Mouse (Mus musculus): ENCODE data around the gene Krt7. TPM values are rescaled to one million over a fixed set of nuclear protein-coding genes. Genes with fewer than 3 reads are reported as not detected.

Gene Krt7
- polyA plus RNA-seq, 1 experiment from 2014 or later, result 229 TPM

- no peaks in the 10 kb centered on the region for H3K36me3 ChIP-seq (ENCODE audit: insufficient read depth, low read length)
- WGBS, result 77% methylated on average over 4 of the region's 4 CpGs
- H3K4me3 ChIP-seq (replicated peaks; ENCODE audit: low read depth, low read length), result no peak overlapping the region
- H3K27ac ChIP-seq, result no peak overlapping the region
- DNase-seq (ENCODE audit: low spot score) (no peak), ATAC-seq (replicated peaks; ENCODE audit: low FRiP score, low read depth) (no peak)
- H3K9ac ChIP-seq (ENCODE audit: low read depth, low read length), result no peak overlapping the region
- TF ChIP-seq CTCF (IDR thresholded peaks at IDR 0.05; ENCODE audit: low read depth), result no peak
- H3K4me2 ChIP-seq (ENCODE audit: low read length), result no peak overlapping the region
- H3K27me3 ChIP-seq (ENCODE audit: insufficient read depth, low read length), result no peaks in the 10 kb centered on the region
- H3K9me3 ChIP-seq (replicated peaks; ENCODE audit: low read length), result no peaks in the 10 kb centered on the region
- H3K4me1 ChIP-seq (replicated peaks; ENCODE audit: insufficient read depth, low read length), result no peaks in the 10 kb centered on the region
These were observed 8.1 kb downstream of the Krt7 start for GRCm38 (mm10) chr15:101418950-101419349.

GRCm38 (mm10) chr15:101420903-101421302 lies 10.1 kb downstream of the Krt7 start:
- WGBS, result 26% methylated on average over 4 of the region's 6 CpGs
- Histone ChIP-seq H3K27me3 (ENCODE audit: insufficient read depth, low read length) (no peaks in the 10 kb centered on the region), H3K36me3 (ENCODE audit: insufficient read depth, low read length) (no peaks in the 10 kb centered on the region), H3K4me1 (replicated peaks; ENCODE audit: insufficient read depth, low read length) (no peaks in the 10 kb centered on the region), H3K4me3 (replicated peaks; ENCODE audit: low read depth, low read length) (no peak overlapping the region), H3K4me2 (ENCODE audit: low read length) (no peak overlapping the region), H3K9me3 (replicated peaks; ENCODE audit: low read length) (no peaks in the 10 kb centered on the region), H3K27ac (no peak overlapping the region), H3K9ac (ENCODE audit: low read depth, low read length) (no peak overlapping the region)
- peak; percentile 73 for DNase-seq (ENCODE audit: low spot score)
- TF ChIP-seq CTCF (IDR thresholded peaks at IDR 0.05; ENCODE audit: low read depth), result peak; percentile 72
- ATAC-seq (replicated peaks; ENCODE audit: low FRiP score, low read depth), result no peak

- H3K4me1 ChIP-seq (replicated peaks; ENCODE audit: insufficient read depth, low read length), result no peaks in the 10 kb centered on the region
- H3K27ac ChIP-seq, result no peak overlapping the region
- H3K36me3 ChIP-seq (ENCODE audit: insufficient read depth, low read length), result no peaks in the 10 kb centered on the region
- WGBS, result 13% methylated on average over 5 of the region's 5 CpGs
- no peak for ATAC-seq (replicated peaks; ENCODE audit: low FRiP score, low read depth)
- H3K4me3 ChIP-seq (replicated peaks; ENCODE audit: low read depth, low read length), result no peak overlapping the region
- no peak overlapping the region for H3K9ac ChIP-seq (ENCODE audit: low read depth, low read length)
- no peaks in the 10 kb centered on the region for H3K9me3 ChIP-seq (replicated peaks; ENCODE audit: low read length)
- no peak overlapping the region for H3K4me2 ChIP-seq (ENCODE audit: low read length)
- no peaks in the 10 kb centered on the region for H3K27me3 ChIP-seq (ENCODE audit: insufficient read depth, low read length)
- no peak for TF ChIP-seq CTCF (IDR thresholded peaks at IDR 0.05; ENCODE audit: low read depth)
- DNase-seq (ENCODE audit: low spot score), result no peak
These were observed 14.1 kb downstream of the Krt7 start for GRCm38 (mm10) chr15:101424914-101425313.

- TF ChIP-seq CTCF (IDR thresholded peaks at IDR 0.05; ENCODE audit: low read depth), result no peak
- H3K4me3 ChIP-seq (replicated peaks; ENCODE audit: low read depth, low read length), result no peak overlapping the region
- no peak overlapping the region for H3K4me2 ChIP-seq (ENCODE audit: low read length)
- H3K9ac ChIP-seq (ENCODE audit: low read depth, low read length), result no peak overlapping the region
- ATAC-seq (replicated peaks; ENCODE audit: low FRiP score, low read depth) (no peak), DNase-seq (ENCODE audit: low spot score) (no peak)
- H3K4me1 ChIP-seq (replicated peaks; ENCODE audit: insufficient read depth, low read length), result no peaks in the 10 kb centered on the region; the same call in 1 of the 2 replicates
- peaks cover 14% of the 10 kb centered on the region for H3K27me3 ChIP-seq (ENCODE audit: insufficient read depth, low read length)
- 86% methylated on average over 7 of the region's 7 CpGs for WGBS
- H3K36me3 ChIP-seq (ENCODE audit: insufficient read depth, low read length), result no peaks in the 10 kb centered on the region
- H3K27ac ChIP-seq, result no peak overlapping the region
- no peaks in the 10 kb centered on the region for H3K9me3 ChIP-seq (replicated peaks; ENCODE audit: low read length)
These were observed 25.8 kb downstream of the Krt7 start for GRCm38 (mm10) chr15:101436611-101437010.

DNA sequence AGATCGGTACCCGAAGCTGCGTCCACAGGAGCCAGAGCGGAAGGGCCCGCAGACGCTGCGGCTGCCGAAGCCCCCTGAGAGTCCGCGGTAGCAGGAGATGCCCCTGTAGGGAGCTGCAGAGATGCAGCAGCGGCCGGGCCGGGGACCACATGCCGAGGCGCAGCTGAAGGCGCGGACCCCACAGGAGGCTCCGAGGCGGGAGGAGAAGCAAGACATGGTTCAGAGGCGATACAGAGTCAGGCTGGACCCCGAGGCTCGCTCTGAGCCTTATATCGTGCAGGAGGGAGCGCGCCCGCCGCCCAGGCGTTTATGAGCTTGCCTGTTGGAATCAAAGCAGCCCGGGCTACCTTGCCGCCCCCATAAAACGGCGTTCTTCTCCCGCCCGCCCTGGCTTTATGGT lies 27.7 kb downstream of the Krt7 start, which contains the start of gene Krt87:
TSS of gene Krt87 (minus strand) at position 250 of the 400 bp plus-strand sequence.
- Histone ChIP-seq H3K4me1 (replicated peaks; ENCODE audit: insufficient read depth, low read length) (no peaks in the 10 kb centered on the region; the same call in 1 of the 2 replicates), H3K9me3 (replicated peaks; ENCODE audit: low read length) (no peaks in the 10 kb centered on the region), H3K4me3 (replicated peaks; ENCODE audit: low read depth, low read length) (0 out of 2 replicates have a peak within 1 kb of the TSS, but pooled peaks have one; percentile 5), H3K36me3 (ENCODE audit: insufficient read depth, low read length) (no peaks in the 10 kb centered on the region), H3K27ac (no peak within 1 kb of the TSS), H3K9ac (ENCODE audit: low read depth, low read length) (no peak within 1 kb of the TSS), H3K27me3 (ENCODE audit: insufficient read depth, low read length) (peaks cover 14% of the 10 kb centered on the region), H3K4me2 (ENCODE audit: low read length) (peak within 1 kb of the TSS; percentile 41)
- DNase-seq (ENCODE audit: low spot score) (no peak), ATAC-seq (replicated peaks; ENCODE audit: low FRiP score, low read depth) (no peak)
- 2% methylated on average over 34 of the region's 34 CpGs for WGBS
- no peak for TF ChIP-seq CTCF (IDR thresholded peaks at IDR 0.05; ENCODE audit: low read depth)

DNA sequence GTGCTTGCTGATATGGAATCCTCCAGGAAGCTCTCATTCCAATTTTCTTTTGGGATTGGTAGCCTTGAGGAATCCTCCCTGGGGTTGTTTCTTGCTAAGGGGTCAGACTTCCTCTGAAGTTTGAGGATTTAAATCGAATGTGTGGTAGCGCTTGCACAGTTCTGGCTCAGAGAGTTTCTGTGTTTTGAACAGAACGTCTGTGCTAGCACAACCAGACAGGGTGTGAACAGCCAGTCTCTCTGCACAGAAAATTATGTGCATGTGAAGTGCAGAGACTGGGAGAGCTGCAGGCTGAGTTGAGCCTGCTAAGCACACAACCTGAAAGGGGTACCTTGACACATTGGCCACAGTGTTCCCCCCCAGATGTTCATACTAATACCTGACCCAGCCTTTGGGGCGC lies 30.0 kb downstream of the Krt7 start:
- ATAC-seq (replicated peaks; ENCODE audit: low FRiP score, low read depth), result no peak
- Histone ChIP-seq H3K36me3 (ENCODE audit: insufficient read depth, low read length) (no peaks in the 10 kb centered on the region), H3K27ac (no peak overlapping the region), H3K4me2 (ENCODE audit: low read length) (no peak overlapping the region), H3K4me3 (replicated peaks; ENCODE audit: low read depth, low read length) (no peak overlapping the region), H3K9me3 (replicated peaks; ENCODE audit: low read length) (no peaks in the 10 kb centered on the region), H3K9ac (ENCODE audit: low read depth, low read length) (no peak overlapping the region), H3K27me3 (ENCODE audit: insufficient read depth, low read length) (peaks cover 14% of the 10 kb centered on the region), H3K4me1 (replicated peaks; ENCODE audit: insufficient read depth, low read length) (no peaks in the 10 kb centered on the region; the same call in 1 of the 2 replicates)
- TF ChIP-seq CTCF (IDR thresholded peaks at IDR 0.05; ENCODE audit: low read depth), result no peak
- 68% methylated on average over 4 of the region's 4 CpGs for WGBS
- DNase-seq (ENCODE audit: low spot score), result no peak

DNA sequence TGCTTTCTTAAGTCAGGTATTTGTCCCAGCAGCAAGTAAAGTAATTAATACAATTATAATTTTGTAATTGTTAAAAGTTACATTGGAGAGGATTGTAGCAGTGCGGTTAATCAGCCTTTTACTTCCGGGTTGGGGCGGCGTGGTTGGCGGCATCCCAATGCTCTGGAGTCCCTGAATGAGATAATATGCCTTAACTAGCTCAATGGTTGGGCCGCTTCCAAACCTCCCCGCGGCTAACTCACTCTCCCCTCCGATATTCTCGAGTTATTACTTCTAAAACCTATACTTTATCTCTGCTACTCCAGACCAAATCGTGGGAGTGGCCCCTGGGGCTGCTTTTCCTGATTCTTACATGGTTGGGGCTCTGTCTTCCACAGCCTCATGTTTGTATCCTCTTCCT lies 35.7 kb downstream of the Krt7 start:
- no peak overlapping the region for H3K9ac ChIP-seq (ENCODE audit: low read depth, low read length)
- H3K27me3 ChIP-seq (ENCODE audit: insufficient read depth, low read length), result no peaks in the 10 kb centered on the region
- WGBS, result 70% methylated on average over 11 of the region's 11 CpGs
- H3K4me2 ChIP-seq (ENCODE audit: low read length), result no peak overlapping the region
- ATAC-seq (replicated peaks; ENCODE audit: low FRiP score, low read depth), result no peak
- no peaks in the 10 kb centered on the region for H3K4me1 ChIP-seq (replicated peaks; ENCODE audit: insufficient read depth, low read length)
- no peak overlapping the region for H3K27ac ChIP-seq
- no peak overlapping the region for H3K4me3 ChIP-seq (replicated peaks; ENCODE audit: low read depth, low read length)
- DNase-seq (ENCODE audit: low spot score), result no peak
- no peaks in the 10 kb centered on the region for H3K9me3 ChIP-seq (replicated peaks; ENCODE audit: low read length)
- H3K36me3 ChIP-seq (ENCODE audit: insufficient read depth, low read length), result no peaks in the 10 kb centered on the region
- TF ChIP-seq CTCF (IDR thresholded peaks at IDR 0.05; ENCODE audit: low read depth), result no peak

Measured in kidney, postnatal 0 days (tissue).